Mouse (Mus musculus): ENCODE data around the gene Kdm1a. TPM values are rescaled to one million over a fixed set of nuclear protein-coding genes. Genes with fewer than 3 reads are reported as not detected.

Gene Kdm1a
- polyA plus RNA-seq, 1 experiment from 2014 or later: 103 TPM

DNA sequence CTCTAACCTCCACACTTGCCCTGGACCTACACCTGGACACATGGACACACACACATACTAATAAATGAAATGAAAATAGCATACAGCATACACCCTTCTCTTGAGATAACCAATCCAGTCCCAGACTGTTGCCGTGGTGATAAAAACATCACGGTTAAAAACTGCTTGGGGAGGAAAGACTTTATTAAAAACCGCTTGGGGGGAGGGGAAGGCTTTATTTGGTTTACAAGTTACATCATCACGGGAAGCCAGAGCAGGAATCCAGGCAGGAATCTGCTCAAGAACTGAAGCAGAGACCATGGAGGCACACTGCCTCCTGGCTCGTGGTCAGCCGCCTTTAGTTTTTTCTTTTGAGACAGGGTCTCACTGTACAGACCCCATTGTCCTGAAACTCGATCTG, 11.1 kb upstream of the Kdm1a start:
- Histone ChIP-seq H3K4me3 (ENCODE audit: low read depth, low read length) (no peak overlapping the region), H3K9ac (ENCODE audit: low read length) (no peak overlapping the region)

DNA sequence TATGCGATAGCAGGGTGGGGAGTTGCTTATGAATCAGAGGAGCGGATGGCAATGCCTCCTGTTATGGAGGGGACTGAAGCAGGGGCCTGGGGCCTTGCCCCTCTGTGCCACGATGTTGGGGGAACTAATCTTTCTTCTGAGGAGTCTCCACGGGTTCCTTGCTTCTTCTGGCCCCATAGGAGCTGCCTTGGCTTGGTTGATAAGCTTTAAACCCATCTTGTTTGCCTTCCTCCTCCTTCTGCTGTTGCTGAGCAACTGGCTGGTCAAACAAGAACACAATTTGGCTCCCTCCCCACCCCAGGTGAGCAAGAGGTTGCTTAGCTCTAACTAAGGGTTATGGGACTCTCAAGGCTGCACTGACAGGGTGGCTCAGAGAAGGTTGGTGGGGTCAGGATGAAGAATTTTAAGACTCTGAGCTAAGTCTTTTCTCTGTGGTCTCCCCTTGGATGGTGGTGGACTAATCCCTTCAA, 7.9 kb upstream of the Kdm1a start, which contains the start of gene Tex46:
TSS of gene Tex46 (plus strand) at position 51 of the 470 bp plus-strand sequence.
- Histone ChIP-seq H3K4me2 (ENCODE audit: low read length) (no peak within 1 kb of the TSS), H3K4me3 (ENCODE audit: low read depth, low read length) (no peak within 1 kb of the TSS), H3K27me3 (replicated peaks; ENCODE audit: control insufficient read depth, insufficient read depth, low read length) (no peaks in the 10 kb centered on the region), H3K9ac (ENCODE audit: low read length) (no peak within 1 kb of the TSS), H3K4me1 (ENCODE audit: control insufficient read depth, insufficient read depth, low read length) (no peaks in the 10 kb centered on the region), H3K36me3 (ENCODE audit: control insufficient read depth, insufficient read depth, low read length) (no peaks in the 10 kb centered on the region), H3K27ac (ENCODE audit: low read depth, low read length) (no peak within 1 kb of the TSS), H3K9me3 (replicated peaks; ENCODE audit: control insufficient read depth, low read length) (no peaks in the 10 kb centered on the region)
- no peak for ATAC-seq
- 62% methylated on average over 4 of the region's 4 CpGs for WGBS
- no peak for DNase-seq (ENCODE audit: low spot score)

More for the DNA sequence above, 11.1 kb upstream of the Kdm1a start:
- no peak overlapping the region for H3K4me2 ChIP-seq (ENCODE audit: low read length)
- 59% methylated on average over 7 of the region's 7 CpGs for WGBS
- no peaks in the 10 kb centered on the region for H3K9me3 ChIP-seq (replicated peaks; ENCODE audit: control insufficient read depth, low read length)
- no peak overlapping the region for H3K27ac ChIP-seq (ENCODE audit: low read depth, low read length)
- no peaks in the 10 kb centered on the region for H3K36me3 ChIP-seq (ENCODE audit: control insufficient read depth, insufficient read depth, low read length)
- no peaks in the 10 kb centered on the region for H3K27me3 ChIP-seq (replicated peaks; ENCODE audit: control insufficient read depth, insufficient read depth, low read length)
- no peak for ATAC-seq
- H3K4me1 ChIP-seq (ENCODE audit: control insufficient read depth, insufficient read depth, low read length): no peaks in the 10 kb centered on the region
- no peak for DNase-seq (ENCODE audit: low spot score)

DNA sequence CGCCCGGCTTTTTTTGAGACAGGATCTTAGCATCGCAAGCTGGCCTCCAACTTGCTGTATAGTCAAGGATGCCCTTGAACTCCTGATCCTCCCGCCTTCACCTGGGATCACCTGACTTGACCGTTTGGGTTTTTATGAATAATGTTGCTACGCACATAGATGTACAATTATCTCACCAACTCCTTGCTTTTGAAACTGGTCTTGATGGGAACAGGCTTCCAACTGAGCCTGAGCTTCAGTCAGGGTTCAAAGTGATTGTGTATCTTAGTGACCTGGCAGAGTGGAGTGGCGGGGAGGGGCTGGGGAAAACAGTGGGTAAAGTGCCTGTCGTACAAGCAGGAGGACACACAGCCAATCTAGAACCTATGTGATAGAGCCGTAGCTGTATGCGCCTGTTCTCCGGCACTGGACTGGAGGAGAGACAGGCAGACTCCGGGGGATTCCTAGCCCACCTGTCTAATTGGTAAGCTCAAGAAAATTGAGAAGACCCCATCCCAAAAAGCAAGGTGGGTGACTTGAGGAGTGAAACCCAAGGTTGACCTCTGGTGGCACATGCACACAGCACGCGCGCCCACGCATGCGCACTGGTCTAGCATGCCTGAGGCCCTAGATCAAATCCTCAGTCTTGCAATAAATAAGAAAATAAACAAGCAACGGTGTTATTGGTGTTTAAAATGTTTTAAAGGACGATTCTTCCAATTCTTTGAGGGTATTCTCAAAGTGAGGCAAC, 3.4 kb upstream of the Kdm1a start:
- Histone ChIP-seq H3K36me3 (ENCODE audit: control insufficient read depth, insufficient read depth, low read length) (no peaks in the 10 kb centered on the region), H3K27me3 (replicated peaks; ENCODE audit: control insufficient read depth, insufficient read depth, low read length) (no peaks in the 10 kb centered on the region), H3K9me3 (replicated peaks; ENCODE audit: control insufficient read depth, low read length) (no peaks in the 10 kb centered on the region), H3K9ac (ENCODE audit: low read length) (no peak overlapping the region), H3K4me1 (ENCODE audit: control insufficient read depth, insufficient read depth, low read length) (peaks cover 1% of the 10 kb centered on the region; the same call in 1 of the 2 replicates), H3K4me3 (ENCODE audit: low read depth, low read length) (no peak overlapping the region), H3K4me2 (ENCODE audit: low read length) (no peak overlapping the region), H3K27ac (ENCODE audit: low read depth, low read length) (no peak overlapping the region)
- WGBS: 92% methylated on average over 19 of the region's 19 CpGs
- DNase-seq (ENCODE audit: low spot score) (no peak), ATAC-seq (no peak)

DNA sequence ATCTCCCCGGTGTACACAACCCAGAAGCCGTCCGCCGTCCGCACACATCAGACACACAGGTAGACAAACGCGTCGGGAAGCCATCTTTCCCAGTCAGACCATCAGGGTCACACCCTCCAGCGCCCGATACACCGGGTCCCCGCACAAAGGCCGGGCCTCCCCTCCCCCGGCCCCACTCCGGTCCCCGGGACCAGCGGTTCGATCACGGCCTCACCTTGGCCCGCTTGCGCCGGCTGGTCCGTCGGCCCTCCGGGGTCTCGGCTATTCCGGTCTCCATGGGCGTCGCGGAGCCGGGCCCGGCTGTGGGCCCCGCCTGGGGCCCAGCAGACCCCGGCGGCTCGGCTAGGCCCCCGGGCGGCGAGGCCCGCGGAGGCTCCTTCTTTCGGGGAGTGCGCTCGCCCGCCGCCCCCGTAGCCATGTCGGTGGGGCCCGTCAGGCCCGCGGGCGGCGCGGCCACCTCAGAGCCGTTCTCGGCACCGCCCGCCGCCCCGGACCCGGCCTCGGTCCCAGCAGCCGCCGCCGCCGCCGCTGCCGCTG, 437 bp downstream of the Kdm1a start:
- peak overlapping the region; percentile 71 for H3K4me2 ChIP-seq (ENCODE audit: low read length)
- peak overlapping the region; percentile 97 for H3K27ac ChIP-seq (ENCODE audit: low read depth, low read length)
- H3K4me1 ChIP-seq (ENCODE audit: control insufficient read depth, insufficient read depth, low read length): peaks cover 8% of the 10 kb centered on the region
- WGBS: under 1% methylated on average over 65 of the region's 68 CpGs
- H3K36me3 ChIP-seq (ENCODE audit: control insufficient read depth, insufficient read depth, low read length): no peaks in the 10 kb centered on the region
- DNase-seq (ENCODE audit: low spot score) (peak; percentile 55), ATAC-seq (peak; percentile 64)
- H3K27me3 ChIP-seq (replicated peaks; ENCODE audit: control insufficient read depth, insufficient read depth, low read length): no peaks in the 10 kb centered on the region
- no peaks in the 10 kb centered on the region for H3K9me3 ChIP-seq (replicated peaks; ENCODE audit: control insufficient read depth, low read length)
- H3K9ac ChIP-seq (ENCODE audit: low read length): peak overlapping the region; percentile 100
- H3K4me3 ChIP-seq (ENCODE audit: low read depth, low read length): peak overlapping the region; percentile 99

DNA sequence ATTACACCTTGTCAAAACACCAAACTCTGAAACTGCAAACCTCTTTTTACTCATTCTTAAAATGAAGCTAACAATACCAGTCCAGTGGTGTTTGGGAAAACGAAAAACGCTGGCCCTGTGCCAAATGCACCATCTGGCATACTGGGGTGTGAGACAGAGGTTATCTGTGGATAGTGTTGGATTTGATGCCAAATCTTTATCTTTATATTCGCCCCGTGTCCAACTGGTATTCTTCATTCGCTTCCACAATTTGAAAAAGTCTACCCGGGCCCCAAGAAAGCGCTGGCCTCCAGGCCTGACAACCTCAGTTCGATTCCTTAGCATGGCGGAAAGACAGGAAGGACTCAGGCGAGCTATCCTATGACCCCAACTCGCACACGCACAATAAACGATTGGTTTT, 1.0 kb downstream of the Kdm1a start:
- under 1% methylated on average over 13 of the region's 13 CpGs for WGBS
- peak; percentile 54 for ATAC-seq

DNA sequence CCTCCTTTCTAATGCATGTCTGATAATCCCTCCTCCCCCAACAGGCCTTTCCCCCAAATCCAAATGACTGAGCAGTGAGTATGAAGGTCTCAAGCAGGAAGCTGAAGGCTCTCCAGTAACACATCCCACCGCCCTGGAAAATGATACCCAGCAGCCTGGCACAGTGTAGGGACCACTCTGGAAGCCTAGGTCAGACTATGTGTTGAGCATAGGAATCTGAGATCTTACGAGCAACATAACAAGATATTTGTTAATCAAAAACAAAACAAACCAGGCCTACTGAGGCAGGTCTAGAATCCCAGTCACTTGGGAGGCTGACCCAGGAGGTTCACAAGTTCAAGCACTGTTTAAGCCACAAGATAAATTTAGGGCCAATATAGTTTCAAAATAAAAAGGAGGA, 2.0 kb downstream of the Kdm1a start:
- 92% methylated on average over 2 of the region's 2 CpGs for WGBS
- H3K9ac ChIP-seq (ENCODE audit: low read length): peak overlapping the region; percentile 100; the same call in 1 of the 2 replicates
- DNase-seq (ENCODE audit: low spot score): no peak

More for the DNA sequence above, 1.0 kb downstream of the Kdm1a start:
- H3K4me1 ChIP-seq (ENCODE audit: control insufficient read depth, insufficient read depth, low read length): peaks cover 8% of the 10 kb centered on the region
- H3K9me3 ChIP-seq (replicated peaks; ENCODE audit: control insufficient read depth, low read length): no peaks in the 10 kb centered on the region
- H3K4me2 ChIP-seq (ENCODE audit: low read length): peak overlapping the region; percentile 71
- H3K4me3 ChIP-seq (ENCODE audit: low read depth, low read length): peak overlapping the region; percentile 99
- H3K36me3 ChIP-seq (ENCODE audit: control insufficient read depth, insufficient read depth, low read length): no peaks in the 10 kb centered on the region
- peak overlapping the region; percentile 97 for H3K27ac ChIP-seq (ENCODE audit: low read depth, low read length)
- DNase-seq (ENCODE audit: low spot score): peak; percentile 87
- no peaks in the 10 kb centered on the region for H3K27me3 ChIP-seq (replicated peaks; ENCODE audit: control insufficient read depth, insufficient read depth, low read length)
- peak overlapping the region; percentile 100 for H3K9ac ChIP-seq (ENCODE audit: low read length)

DNA sequence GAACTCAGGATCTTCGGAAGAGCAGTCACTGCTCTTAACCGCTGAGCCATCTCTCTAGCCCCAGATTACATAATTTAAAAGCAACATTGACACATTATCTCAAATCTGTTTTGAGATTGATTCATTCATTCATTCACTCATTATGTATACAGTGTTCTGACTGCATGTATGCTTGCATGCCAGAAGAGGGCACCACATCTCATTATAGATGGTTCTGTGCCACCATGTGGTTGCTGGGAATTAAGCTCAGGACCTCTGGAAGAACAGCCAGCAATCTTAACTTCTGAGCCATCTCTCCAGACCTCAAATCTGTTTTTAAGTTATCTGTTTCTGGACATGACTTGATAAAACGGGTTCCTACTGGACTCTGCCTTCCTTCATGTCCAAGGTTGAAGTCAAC, 2.7 kb downstream of the Kdm1a start:
- 92% methylated on average over 3 of the region's 3 CpGs for WGBS
- Histone ChIP-seq H3K27ac (ENCODE audit: low read depth, low read length) (no peak overlapping the region), H3K4me1 (ENCODE audit: control insufficient read depth, insufficient read depth, low read length) (peaks cover 8% of the 10 kb centered on the region), H3K9me3 (replicated peaks; ENCODE audit: control insufficient read depth, low read length) (no peaks in the 10 kb centered on the region), H3K36me3 (ENCODE audit: control insufficient read depth, insufficient read depth, low read length) (no peaks in the 10 kb centered on the region), H3K27me3 (replicated peaks; ENCODE audit: control insufficient read depth, insufficient read depth, low read length) (no peaks in the 10 kb centered on the region), H3K9ac (ENCODE audit: low read length) (no peak overlapping the region), H3K4me2 (ENCODE audit: low read length) (peak overlapping the region; percentile 71; the same call in 1 of the 2 replicates), H3K4me3 (ENCODE audit: low read depth, low read length) (no peak overlapping the region)
- DNase-seq (ENCODE audit: low spot score): no peak
- ATAC-seq: no peak

More for the DNA sequence above, 2.0 kb downstream of the Kdm1a start:
- Histone ChIP-seq H3K4me1 (ENCODE audit: control insufficient read depth, insufficient read depth, low read length) (peaks cover 8% of the 10 kb centered on the region), H3K4me3 (ENCODE audit: low read depth, low read length) (peak overlapping the region; percentile 99), H3K4me2 (ENCODE audit: low read length) (peak overlapping the region; percentile 71), H3K36me3 (ENCODE audit: control insufficient read depth, insufficient read depth, low read length) (no peaks in the 10 kb centered on the region), H3K27ac (ENCODE audit: low read depth, low read length) (no peak overlapping the region), H3K27me3 (replicated peaks; ENCODE audit: control insufficient read depth, insufficient read depth, low read length) (no peaks in the 10 kb centered on the region), H3K9me3 (replicated peaks; ENCODE audit: control insufficient read depth, low read length) (no peaks in the 10 kb centered on the region)
- no peak for ATAC-seq

DNA sequence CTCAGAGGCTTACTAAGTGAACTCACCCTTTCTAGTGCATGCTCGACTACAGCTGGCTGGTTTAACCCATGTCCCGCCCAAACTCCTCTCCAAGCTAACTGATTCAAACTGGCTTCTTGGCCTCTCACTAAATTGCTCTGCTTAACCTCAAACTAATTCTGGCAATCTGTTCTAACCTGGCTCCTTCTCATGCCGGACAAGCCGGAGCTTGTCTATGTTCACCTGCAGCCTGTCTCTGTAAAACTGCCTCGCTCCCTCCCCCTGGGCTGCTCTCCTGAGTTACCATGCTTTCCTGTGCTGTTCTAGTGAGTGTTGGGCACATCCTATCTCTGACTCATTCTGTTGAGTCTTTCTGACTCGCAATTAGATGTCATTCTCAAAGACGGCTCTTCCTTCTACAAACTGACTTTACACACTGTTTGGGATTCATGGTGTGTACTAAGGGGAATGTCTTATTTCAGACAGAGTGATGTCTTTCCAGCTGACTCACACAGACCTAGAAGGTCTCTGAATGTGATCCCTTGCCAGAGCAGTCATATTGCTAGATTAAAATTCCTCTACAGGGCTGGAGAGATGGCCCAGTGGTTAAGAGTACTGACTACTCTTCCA, 4.2 kb downstream of the Kdm1a start:
- Histone ChIP-seq H3K27me3 (replicated peaks; ENCODE audit: control insufficient read depth, insufficient read depth, low read length) (no peaks in the 10 kb centered on the region), H3K9me3 (replicated peaks; ENCODE audit: control insufficient read depth, low read length) (no peaks in the 10 kb centered on the region), H3K4me1 (ENCODE audit: control insufficient read depth, insufficient read depth, low read length) (peaks cover 12% of the 10 kb centered on the region), H3K9ac (ENCODE audit: low read length) (no peak overlapping the region), H3K27ac (ENCODE audit: low read depth, low read length) (no peak overlapping the region), H3K4me3 (ENCODE audit: low read depth, low read length) (no peak overlapping the region), H3K4me2 (ENCODE audit: low read length) (no peak overlapping the region), H3K36me3 (ENCODE audit: control insufficient read depth, insufficient read depth, low read length) (no peaks in the 10 kb centered on the region)
- no peak for DNase-seq (ENCODE audit: low spot score)
- WGBS: 94% methylated on average over 7 of the region's 7 CpGs
- no peak for ATAC-seq

DNA sequence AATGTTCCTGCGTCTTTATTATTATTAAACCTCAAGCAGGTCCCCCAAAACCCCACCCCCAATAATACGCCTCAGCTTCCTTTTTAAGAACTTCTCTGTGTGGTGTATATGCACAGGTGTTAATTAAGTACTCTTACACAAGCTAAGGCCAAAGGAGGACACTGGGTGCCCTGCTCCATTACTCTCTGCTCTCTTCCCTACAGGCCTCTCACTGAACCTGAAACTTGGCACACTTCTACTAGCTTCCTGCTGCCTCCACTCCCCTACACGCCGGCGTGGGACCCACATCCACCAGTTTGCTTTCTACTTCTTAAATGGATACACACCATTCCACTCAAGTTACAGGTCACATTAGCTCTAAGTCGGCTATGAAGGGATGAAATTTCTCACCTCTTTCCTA, 7.3 kb downstream of the Kdm1a start:
- Histone ChIP-seq H3K9ac (ENCODE audit: low read length) (no peak overlapping the region), H3K4me3 (ENCODE audit: low read depth, low read length) (no peak overlapping the region), H3K27me3 (replicated peaks; ENCODE audit: control insufficient read depth, insufficient read depth, low read length) (no peaks in the 10 kb centered on the region), H3K9me3 (replicated peaks; ENCODE audit: control insufficient read depth, low read length) (no peaks in the 10 kb centered on the region), H3K4me2 (ENCODE audit: low read length) (no peak overlapping the region), H3K36me3 (ENCODE audit: control insufficient read depth, insufficient read depth, low read length) (peaks cover 18% of the 10 kb centered on the region), H3K27ac (ENCODE audit: low read depth, low read length) (no peak overlapping the region), H3K4me1 (ENCODE audit: control insufficient read depth, insufficient read depth, low read length) (peaks cover 5% of the 10 kb centered on the region)
- no peak for ATAC-seq
- WGBS: 86% methylated on average over 6 of the region's 6 CpGs
- DNase-seq (ENCODE audit: low spot score): no peak
